In genomic region chr16:17794047-17794446, GRCm38 (mm10) we compare ENCODE assay signal across 33 mouse cellular contexts. TPM values are rescaled to one million over a fixed set of nuclear protein-coding genes. Genes with fewer than 3 reads are reported as not detected.
DNase-seq lines count a peak whose midpoint lies in the region; TF ChIP-seq lines count a peak whose summit lies in the region.
"Had no signal": no experiment of that assay in that cellular context is flagged by ENCODE, and none has a peak within 500 bp of the region (broad histone marks: within the 10 kb centered on the region; RNA-seq: fewer than 3 reads in every experiment).

No protein-coding gene starts in this region.

- TF ChIP-seq CTCF in cerebellum, adult 2 months (IDR thresholded peaks at IDR 0.05; ENCODE audit: borderline replicate concordance, insufficient read depth, low read depth, low read length) = no peak

- H3K4me1 ChIP-seq in cerebellum, adult 2 months (ENCODE audit: control insufficient read depth, insufficient read depth, low read length) = no peaks in the 10 kb centered on the region

- no peak overlapping the region for H3K4me3 ChIP-seq in cerebellum, adult 2 months (replicated peaks; ENCODE audit: insufficient read depth, low read depth, low read length)
- H3K4me3 ChIP-seq: embryonic facial prominence, embryonic 10.5 days; embryonic facial prominence, embryonic 13.5 days; erythroblast, embryonic 14.5 days; forebrain, embryonic 12.5 days; forebrain, embryonic 15.5 days; gastrocnemius, adult 2 months; heart, embryonic 12.5 days; heart, embryonic 15.5 days had no signal

- TF ChIP-seq POLR2A in cerebellum, adult 2 months (IDR thresholded peaks at IDR 0.05; ENCODE audit: borderline replicate concordance, insufficient read depth, low read length) = no peak

- H3K27me3 ChIP-seq in cerebellum, adult 2 months (ENCODE audit: control insufficient read depth, insufficient read depth, low read length) = peaks cover 4% of the 10 kb centered on the region; the same call in 1 of the 2 replicates
- H3K27me3 ChIP-seq: Patski had no signal

- DNase-seq in cerebellum, postnatal 14 days = peak; percentile 73 to 76
- no peak for DNase-seq in cerebellum, adult 2 months
- DNase-seq in layer of hippocampus, adult 9-11 months = peak; percentile 13
- DNase-seq in layer of hippocampus, adult 8-10 months (ENCODE audit: low spot score in 2 of 2) = no peak
- peak; percentile 47 to 52 for DNase-seq in right cerebral cortex, postnatal 10 days (ENCODE audit: low spot score in 2 of 2)
- no peak for DNase-seq in right cerebral cortex, adult 2 months (ENCODE audit: low spot score in 2 of 2)
- DNase-seq: adrenal gland, postnatal 10 days; adrenal gland, postnatal 36 days; B cell, adult 2 months; cerebellum, adult 11 months; cerebellum, adult 9-10 months; cerebellum, postnatal 36 days; embryo, embryonic 11 days; gastrocnemius, adult 2 months; gastrocnemius, postnatal 14 days; heart, adult 18-20 months; heart, postnatal 10 days; heart, postnatal 4 days had no signal

- H3K27ac ChIP-seq in cerebellum, adult 2 months (ENCODE audit: insufficient read depth, low read length) = no peak overlapping the region
- H3K27ac ChIP-seq: embryonic facial prominence, embryonic 10.5 days; embryonic facial prominence, embryonic 13.5 days; forebrain, embryonic 12.5 days; forebrain, embryonic 15.5 days; gastrocnemius, adult 2 months; heart, embryonic 15.5 days; hindbrain, embryonic 14.5 days; hindbrain, postnatal 0 days had no signal

- 35% methylated on average over 4 of the region's 4 CpGs for WGBS in cerebellum, adult 2 months

RNA-seq across cellular contexts. Expression of gene Scarf2, which starts 3.0 kb away (rescaled TPM):
- polyA plus RNA-seq in cerebellum, adult 2 months (2012; rRNA removed) = 2.1 and 2.5 TPM in 2 replicates
- 1 to 10 TPM; 1.9 to 4.7 (median 3.0) TPM for total RNA-seq in layer of hippocampus, adult 8-10 months (2022)
- total RNA-seq: CH12.LX, G1E had no signal
- polyA plus RNA-seq: G1E; inflammation-experienced regulatory T-cells, adult 6 months had no signal

RNA-seq across cellular contexts. Expression of gene Klhl22, which starts 34.6 kb away (rescaled TPM):
- polyA plus RNA-seq in cerebellum, adult 2 months (2012; rRNA removed) = 101 and 106 TPM in 2 replicates
- 100 to 1,000 TPM in 2 of 4 experiments, 10 to 100 TPM in 2; 95.8 to 105 (median 101) TPM for total RNA-seq in layer of hippocampus, adult 8-10 months (2022)
- total RNA-seq: CH12.LX had no signal
- polyA plus RNA-seq: G1E had no signal

RNA-seq across cellular contexts. Expression of gene B830017H08Rik, which starts 38.9 kb away (rescaled TPM):
- polyA plus RNA-seq in cerebellum, adult 2 months (2012; rRNA removed) = 4.3 and 4.7 TPM in 2 replicates
- 1 to 10 TPM; 2.7 to 3.9 (median 3.4) TPM for total RNA-seq in layer of hippocampus, adult 8-10 months (2022)
- total RNA-seq: adrenal gland, adult 18-20 months; adrenal gland, postnatal 10 days; adrenal gland, postnatal 36 days; gastrocnemius, adult 2 months; gastrocnemius, postnatal 14 days; heart, adult 18-20 months; heart, postnatal 4 days had no signal
- polyA plus RNA-seq: embryonic facial prominence, embryonic 10.5 days; erythroblast, embryonic 14.5 days; forebrain, embryonic 12.5 days; heart, embryonic 12.5 days; heart, embryonic 15.5 days; inflammation-experienced regulatory T-cells, adult 6 months; intestine, embryonic 16.5 days had no signal

RNA-seq across cellular contexts. Expression of gene Car15, which starts 44.1 kb away (rescaled TPM):
- 48.4 and 58.9 TPM in 2 replicates for polyA plus RNA-seq in cerebellum, adult 2 months (2012; rRNA removed)
- 10 to 100 TPM in 3 of 4 experiments, 1 to 10 TPM in 1; 9.4 to 15.9 (median 12.6) TPM for total RNA-seq in layer of hippocampus, adult 8-10 months (2022)

Comparison
In these comparisons a context has a peak if more than half of its experiments do, and no peak if none do; other contexts are left out.
1. DNase-seq: peak in cerebellum, postnatal 14 days (2 of 2), layer of hippocampus, adult 9-11 months (single experiment) and right cerebral cortex, postnatal 10 days (2 of 2); none in cerebellum, adult 2 months (0 of 2), layer of hippocampus, adult 8-10 months (0 of 2) and right cerebral cortex, adult 2 months (0 of 2).